Mouse (Mus musculus) neural tube, embryonic 12.5 days (tissue): ENCODE measurements around the gene Rap1gap2. TPM values are rescaled to one million over a fixed set of nuclear protein-coding genes. Genes with fewer than 3 reads are reported as not detected.

ENCODE experiments used
- ATAC-seq: fragments of 200-750 bp; cut with Nextera tagmentation; 2 replicates; pipeline ENCODE4 v1.8.0; 2017; ENCODE audit warnings: low read depth, mild to moderate bottlenecking, moderate TSS enrichment, moderate library complexity; ENCODE audit not compliant: low FRiP score
- H3K27ac ChIP-seq: fragments of 300-500 bp; sonication (generic); 2 replicates; pipeline ENCODE4 v1.5.1; 2016
- H3K27me3 ChIP-seq: fragments of 300-500 bp; sonication (generic); replicated peaks from 2 replicates; pipeline ENCODE4 v1.6.1; 2016; ENCODE audit warnings: mild to moderate bottlenecking
- H3K36me3 ChIP-seq: fragments of 300-500 bp; sonication (generic); 2 replicates; pipeline ENCODE4 v1.6.1; 2016; ENCODE audit warnings: mild to moderate bottlenecking
- H3K4me1 ChIP-seq: fragments of 300-500 bp; sonication (generic); 2 replicates; pipeline ENCODE4 v1.6.1; 2016
- H3K4me2 ChIP-seq: fragments of 300-500 bp; sonication (generic); replicated peaks from 2 replicates; pipeline ENCODE4 v1.6.1; 2016; ENCODE audit warnings: mild to moderate bottlenecking
- H3K4me3 ChIP-seq: fragments of 300-500 bp; sonication (generic); 2 replicates; pipeline ENCODE4 v1.5.1; 2016
- H3K9ac ChIP-seq: fragments of 300-500 bp; sonication (generic); 2 replicates; pipeline ENCODE4 v1.6.1; 2016; ENCODE audit warnings: mild to moderate bottlenecking
- H3K9me3 ChIP-seq: fragments of 300-500 bp; sonication (generic); 2 replicates; pipeline ENCODE4 v1.6.1; 2016; ENCODE audit warnings: mild to moderate bottlenecking
- WGBS: fragments of 180-500 bp; shearing (Covaris S2); methylation state at CpG from one replicate; pipeline ENCODE4 v1.1.7; 2016; 5-methylcytosine and 5-hydroxymethylcytosine counted together
- polyA plus RNA-seq: library from polyadenylated mRNA; unstranded; fragments of >200 nt; fragmentation: Nextera tagmentation; extraction: Ambion mirVana; gene quantifications from 2 replicates; pipeline ENCODE4 v1.2.1, GENCODE M21; 2016

Gene Rap1gap2
- polyA plus RNA-seq, 1 experiment from 2014 or later, result 10.1 TPM

GRCm38 (mm10) chr11:74638791-74639411, 28.2 kb upstream of the Rap1gap2 start:
- Histone ChIP-seq H3K36me3 (no peaks in the 10 kb centered on the region), H3K27me3 (peaks cover 22% of the 10 kb centered on the region), H3K9me3 (no peaks in the 10 kb centered on the region), H3K4me1 (peaks cover 13% of the 10 kb centered on the region; the same call in 1 of the 2 replicates), H3K4me2 (peak overlapping the region; percentile 92), H3K27ac (peak overlapping the region; percentile 76; the same call in 1 of the 2 replicates), H3K9ac (peak overlapping the region; percentile 86), H3K4me3 (peak overlapping the region; percentile 61)
- 8% methylated on average over 9 of the region's 9 CpGs for WGBS
- ATAC-seq, result peak; percentile 27; the same call in 1 of the 2 replicates

- H3K36me3 ChIP-seq, result no peaks in the 10 kb centered on the region
- H3K4me1 ChIP-seq, result peaks cover 13% of the 10 kb centered on the region; the same call in 1 of the 2 replicates
- peak overlapping the region; percentile 61 for H3K4me3 ChIP-seq
- peak overlapping the region; percentile 92 for H3K4me2 ChIP-seq
- peak; percentile 82 for ATAC-seq
- H3K9ac ChIP-seq, result peak overlapping the region; percentile 86
- peak overlapping the region; percentile 76 for H3K27ac ChIP-seq
- H3K9me3 ChIP-seq, result no peaks in the 10 kb centered on the region
- under 1% methylated on average over 86 of the region's 86 CpGs for WGBS
- peaks cover 22% of the 10 kb centered on the region for H3K27me3 ChIP-seq
These were observed 27.5 kb upstream of the Rap1gap2 start for GRCm38 (mm10) chr11:74637971-74638790.

- Histone ChIP-seq H3K4me3 (peak overlapping the region; percentile 61), H3K27ac (0 out of 2 replicates have a peak overlapping the region, but pooled peaks have one; percentile 76), H3K4me2 (peak overlapping the region; percentile 92), H3K9ac (peak overlapping the region; percentile 86), H3K36me3 (no peaks in the 10 kb centered on the region), H3K9me3 (no peaks in the 10 kb centered on the region), H3K27me3 (peaks cover 18% of the 10 kb centered on the region), H3K4me1 (peaks cover 13% of the 10 kb centered on the region; the same call in 1 of the 2 replicates)
- WGBS, result 25% methylated on average over 8 of the region's 8 CpGs
- ATAC-seq, result no peak
These were observed 26.8 kb upstream of the Rap1gap2 start for GRCm38 (mm10) chr11:74637486-74637885.

- Histone ChIP-seq H3K27ac (no peak overlapping the region), H3K4me2 (no peak overlapping the region), H3K27me3 (peaks cover 5% of the 10 kb centered on the region), H3K9me3 (no peaks in the 10 kb centered on the region), H3K9ac (no peak overlapping the region), H3K36me3 (no peaks in the 10 kb centered on the region), H3K4me1 (peaks cover 13% of the 10 kb centered on the region; the same call in 1 of the 2 replicates), H3K4me3 (no peak overlapping the region)
- no peak for ATAC-seq
- 61% methylated on average over 5 of the region's 5 CpGs for WGBS
These were observed 24.0 kb upstream of the Rap1gap2 start for GRCm38 (mm10) chr11:74634490-74635275.

- no peak for ATAC-seq
- Histone ChIP-seq H3K4me1 (peaks cover under 1% of the 10 kb centered on the region; the same call in 1 of the 2 replicates), H3K27ac (no peak overlapping the region), H3K9me3 (no peaks in the 10 kb centered on the region), H3K4me2 (no peak overlapping the region), H3K27me3 (no peaks in the 10 kb centered on the region), H3K36me3 (no peaks in the 10 kb centered on the region), H3K9ac (no peak overlapping the region), H3K4me3 (no peak overlapping the region)
- WGBS, result 70% methylated on average over 7 of the region's 7 CpGs
These were observed 21.4 kb upstream of the Rap1gap2 start for GRCm38 (mm10) chr11:74631880-74632789.

GRCm38 (mm10) chr11:74627481-74627880, 16.8 kb upstream of the Rap1gap2 start:
- no peaks in the 10 kb centered on the region for H3K9me3 ChIP-seq
- no peak overlapping the region for H3K27ac ChIP-seq
- WGBS, result 89% methylated on average over 3 of the region's 3 CpGs
- no peaks in the 10 kb centered on the region for H3K36me3 ChIP-seq
- ATAC-seq, result no peak
- H3K4me2 ChIP-seq, result no peak overlapping the region
- no peaks in the 10 kb centered on the region for H3K4me1 ChIP-seq
- no peak overlapping the region for H3K9ac ChIP-seq
- H3K4me3 ChIP-seq, result no peak overlapping the region
- H3K27me3 ChIP-seq, result no peaks in the 10 kb centered on the region

- Histone ChIP-seq H3K4me1 (no peaks in the 10 kb centered on the region), H3K4me3 (no peak overlapping the region), H3K9me3 (no peaks in the 10 kb centered on the region), H3K27me3 (peaks cover 11% of the 10 kb centered on the region), H3K9ac (no peak overlapping the region), H3K36me3 (no peaks in the 10 kb centered on the region), H3K27ac (no peak overlapping the region), H3K4me2 (no peak overlapping the region)
- ATAC-seq, result no peak
These were observed 14.6 kb upstream of the Rap1gap2 start for GRCm38 (mm10) chr11:74625333-74625732.

- WGBS, result 78% methylated on average over 6 of the region's 6 CpGs
- Histone ChIP-seq H3K27ac (no peak overlapping the region), H3K27me3 (peaks cover 23% of the 10 kb centered on the region), H3K36me3 (no peaks in the 10 kb centered on the region), H3K9me3 (no peaks in the 10 kb centered on the region), H3K9ac (no peak overlapping the region), H3K4me2 (no peak overlapping the region), H3K4me1 (peaks cover 8% of the 10 kb centered on the region; the same call in 1 of the 2 replicates), H3K4me3 (no peak overlapping the region)
- no peak for ATAC-seq
These were observed 13.0 kb upstream of the Rap1gap2 start for GRCm38 (mm10) chr11:74623693-74624092.

- Histone ChIP-seq H3K4me2 (no peak overlapping the region), H3K27me3 (peaks cover 27% of the 10 kb centered on the region), H3K4me3 (no peak overlapping the region), H3K27ac (no peak overlapping the region), H3K9ac (no peak overlapping the region), H3K9me3 (no peaks in the 10 kb centered on the region), H3K4me1 (peaks cover 8% of the 10 kb centered on the region; the same call in 1 of the 2 replicates), H3K36me3 (no peaks in the 10 kb centered on the region)
- 78% methylated on average over 8 of the region's 8 CpGs for WGBS
- no peak for ATAC-seq
These were observed 11.4 kb upstream of the Rap1gap2 start for GRCm38 (mm10) chr11:74621974-74622669.

GRCm38 (mm10) chr11:74619956-74620300, 9.2 kb upstream of the Rap1gap2 start:
- peak; percentile 43; the same call in 1 of the 2 replicates for ATAC-seq
- H3K36me3 ChIP-seq, result no peaks in the 10 kb centered on the region
- no peaks in the 10 kb centered on the region for H3K9me3 ChIP-seq
- peaks cover 27% of the 10 kb centered on the region for H3K27me3 ChIP-seq
- peak overlapping the region; percentile 76 for H3K4me2 ChIP-seq
- H3K4me3 ChIP-seq, result peak overlapping the region; percentile 53
- H3K4me1 ChIP-seq, result peaks cover 8% of the 10 kb centered on the region; the same call in 1 of the 2 replicates
- 2% methylated on average over 16 of the region's 16 CpGs for WGBS
- H3K9ac ChIP-seq, result peak overlapping the region; percentile 60
- H3K27ac ChIP-seq, result no peak overlapping the region
